Mouse (Mus musculus): ENCODE data around the gene Cdc7.

The Cdc7 gene

GRCm38 (mm10) chr5:106991300-106991929, 27.3 kb downstream of the Cdc7 start:
- no peak for DNase-seq (ENCODE audit: low read depth, low spot score)

GRCm38 (mm10) chr5:106994716-106995115, 30.6 kb downstream of the Cdc7 start:
- DNase-seq (ENCODE audit: low read depth, low spot score), result no peak

- DNase-seq (ENCODE audit: low read depth, low spot score), result peak; percentile 42
Observed at GRCm38 (mm10) chr5:106995886-106996538, 31.9 kb downstream of the Cdc7 start.

- DNase-seq (ENCODE audit: low read depth, low spot score), result no peak
Observed at GRCm38 (mm10) chr5:106996539-106997244, 32.6 kb downstream of the Cdc7 start.

- no peak for DNase-seq (ENCODE audit: low read depth, low spot score)
Observed at GRCm38 (mm10) chr5:107001396-107002090, 37.4 kb downstream of the Cdc7 start.

- no peak for DNase-seq (ENCODE audit: low read depth, low spot score)
Observed at GRCm38 (mm10) chr5:107002091-107002416, 37.9 kb downstream of the Cdc7 start.

GRCm38 (mm10) chr5:107009721-107010120, 45.6 kb downstream of the Cdc7 start:
- no peak for DNase-seq (ENCODE audit: low read depth, low spot score)

- no peak for DNase-seq (ENCODE audit: low read depth, low spot score)
Observed at GRCm38 (mm10) chr5:107010300-107010699, 46.2 kb downstream of the Cdc7 start.

GRCm38 (mm10) chr5:107011316-107012029, 47.4 kb downstream of the Cdc7 start:
- no peak for DNase-seq (ENCODE audit: low read depth, low spot score)

- no peak for DNase-seq (ENCODE audit: low read depth, low spot score)
Observed at GRCm38 (mm10) chr5:107012030-107012715, 48.1 kb downstream of the Cdc7 start.

GRCm38 (mm10) chr5:107013393-107013792, 49.3 kb downstream of the Cdc7 start:
- peak; percentile 63 for DNase-seq (ENCODE audit: low read depth, low spot score)

- DNase-seq (ENCODE audit: low read depth, low spot score), result no peak
Observed at GRCm38 (mm10) chr5:107014146-107014545, 50.0 kb downstream of the Cdc7 start.

GRCm38 (mm10) chr5:107015046-107015421, 50.9 kb downstream of the Cdc7 start:
- DNase-seq (ENCODE audit: low read depth, low spot score), result no peak

GRCm38 (mm10) chr5:107015422-107016081, 51.4 kb downstream of the Cdc7 start:
- peak; percentile 54 for DNase-seq (ENCODE audit: low read depth, low spot score)

GRCm38 (mm10) chr5:107016538-107016937, 52.4 kb downstream of the Cdc7 start:
- no peak for DNase-seq (ENCODE audit: low read depth, low spot score)

- DNase-seq (ENCODE audit: low read depth, low spot score), result peak; percentile 42
Observed at GRCm38 (mm10) chr5:107017544-107017943, 53.4 kb downstream of the Cdc7 start.

- DNase-seq (ENCODE audit: low read depth, low spot score), result no peak
Observed at GRCm38 (mm10) chr5:107019057-107019456, 54.9 kb downstream of the Cdc7 start.

- no peak for DNase-seq (ENCODE audit: low read depth, low spot score)
Observed at GRCm38 (mm10) chr5:107019904-107020303, 55.8 kb downstream of the Cdc7 start.

- no peak for DNase-seq (ENCODE audit: low read depth, low spot score)
Observed at GRCm38 (mm10) chr5:107020366-107020765, 56.2 kb downstream of the Cdc7 start.

GRCm38 (mm10) chr5:107021291-107022063, 57.4 kb downstream of the Cdc7 start:
- DNase-seq (ENCODE audit: low read depth, low spot score), result no peak
